Mouse (Mus musculus) cerebellum, adult 11 months (tissue): ENCODE measurements at regions not wholly inside any gene's neighbourhood (a gene's known extent, or its start where the extent isn't known, plus 50 kb on each side); places are given as distances from the start of the nearest gene placed in this dataset.

ENCODE experiments used
- DNase-seq: peaks from one replicate; pipeline ENCODE4 v3.0.0; 2022

DNA sequence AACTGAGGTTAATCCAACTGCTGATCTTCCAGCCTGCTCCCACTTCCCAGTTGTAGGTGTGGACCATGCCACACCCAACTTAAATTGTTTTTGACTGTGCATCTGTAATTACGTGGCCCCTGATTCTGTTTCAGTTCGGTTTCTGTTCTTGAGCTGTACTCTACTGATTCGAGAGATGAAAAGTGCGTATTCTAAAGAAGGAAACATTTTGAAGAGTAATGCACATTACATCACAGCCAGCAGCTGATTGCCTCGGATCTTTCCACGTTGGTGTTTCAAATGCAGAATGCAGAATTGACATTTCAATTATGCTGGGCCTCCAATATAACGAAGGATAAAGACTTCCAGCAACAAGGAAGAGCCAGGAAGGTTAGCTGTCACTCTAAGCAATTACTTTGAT, 64.7 kb upstream of the Cnot2 start:
- DNase-seq: no peak

GRCm38 (mm10) chr10:116645631-116646030, 64.3 kb upstream of the Cnot2 start:
- DNase-seq: peak; percentile 69

DNA sequence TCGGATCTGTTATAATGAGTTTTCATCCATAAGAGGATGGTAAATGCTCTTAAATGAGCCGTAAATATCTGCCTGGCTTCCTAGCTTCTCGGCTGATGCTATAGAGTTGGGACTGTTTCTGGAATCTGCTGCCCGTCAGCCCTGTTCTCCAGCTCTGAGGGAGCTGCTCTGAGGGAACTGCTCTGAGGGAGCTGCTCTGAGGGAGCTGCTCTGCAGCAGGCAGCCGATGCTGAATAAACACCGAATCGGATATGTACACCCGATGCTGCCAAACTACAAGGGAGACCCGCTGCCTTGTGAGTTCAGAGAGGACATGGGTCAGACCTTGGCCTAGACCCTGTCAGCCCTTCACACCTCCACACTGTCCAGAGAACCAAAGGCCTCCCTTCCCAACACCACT, 63.8 kb upstream of the Cnot2 start:
- no peak for DNase-seq
